Mouse (Mus musculus): Measurements from ENCODE around the gene Olfr71. TPM values are rescaled to one million over a fixed set of nuclear protein-coding genes. Genes with fewer than 3 reads are reported as not detected.

Gene Olfr71
- polyA plus RNA-seq, 1 experiment from 2014 or later = not detected

DNA sequence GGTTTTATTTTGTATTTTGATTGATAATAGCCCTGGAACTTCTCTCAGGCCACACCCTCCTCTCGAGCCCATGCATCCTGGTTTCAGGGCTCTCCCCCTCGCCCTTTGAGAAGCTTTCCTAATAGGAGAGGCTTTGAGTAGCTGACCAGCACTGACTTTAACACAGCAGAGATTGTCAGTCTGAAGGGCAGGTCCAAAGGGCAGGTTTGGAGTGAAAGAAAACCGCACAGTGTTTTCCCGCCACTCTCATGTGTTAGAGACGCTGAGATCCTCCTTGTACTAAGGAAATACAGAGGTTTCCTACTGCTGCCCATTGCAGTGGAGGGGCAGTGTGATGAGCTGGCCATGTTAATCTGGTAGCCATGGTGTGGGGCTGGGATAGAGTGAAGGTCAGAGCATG is 35.1 kb downstream of the Olfr71 start:
- no peaks in the 10 kb centered on the region for H3K27me3 ChIP-seq
- no peaks in the 10 kb centered on the region for H3K9me3 ChIP-seq
- no peak overlapping the region for H3K27ac ChIP-seq
- no peak for ATAC-seq (ENCODE audit: insufficient number of reproducible peaks, low FRiP score, low TSS enrichment, low read depth)
- no peak overlapping the region for H3K4me2 ChIP-seq
- peaks cover 54% of the 10 kb centered on the region for H3K36me3 ChIP-seq
- WGBS = 79% methylated on average over 5 of the region's 5 CpGs
- no peak overlapping the region for H3K4me3 ChIP-seq
- no peak overlapping the region; the same call in 1 of the 2 replicates for H3K9ac ChIP-seq
- H3K4me1 ChIP-seq = peaks cover 28% of the 10 kb centered on the region

DNA sequence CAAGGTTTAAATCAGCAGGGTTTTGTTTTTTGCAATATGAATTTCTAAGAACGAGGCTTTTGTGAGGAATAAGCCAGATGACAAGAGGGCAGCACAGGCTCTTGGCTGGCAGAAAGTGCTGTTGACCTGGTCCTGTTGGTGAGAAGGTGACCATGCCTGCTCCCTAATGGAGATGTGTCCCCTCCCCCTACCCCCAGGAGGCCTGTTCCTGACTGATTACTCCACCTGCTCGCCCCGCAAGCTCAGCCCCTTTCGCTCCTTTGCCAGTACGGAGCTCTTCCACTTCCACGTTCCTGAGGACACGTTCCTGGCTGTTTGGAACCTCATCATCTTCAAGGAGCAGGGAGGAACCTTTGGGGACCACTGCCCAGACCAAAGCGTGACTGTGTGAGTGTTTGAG is 36.4 kb downstream of the Olfr71 start:
- ATAC-seq (ENCODE audit: insufficient number of reproducible peaks, low FRiP score, low TSS enrichment, low read depth) = no peak
- 61% methylated on average over 8 of the region's 8 CpGs for WGBS
- Histone ChIP-seq H3K27me3 (no peaks in the 10 kb centered on the region), H3K9me3 (no peaks in the 10 kb centered on the region), H3K9ac (no peak overlapping the region), H3K36me3 (peaks cover 41% of the 10 kb centered on the region), H3K4me2 (no peak overlapping the region), H3K27ac (0 out of 2 replicates have a peak overlapping the region, but pooled peaks have one; percentile 3), H3K4me3 (no peak overlapping the region), H3K4me1 (peaks cover 36% of the 10 kb centered on the region)

DNA sequence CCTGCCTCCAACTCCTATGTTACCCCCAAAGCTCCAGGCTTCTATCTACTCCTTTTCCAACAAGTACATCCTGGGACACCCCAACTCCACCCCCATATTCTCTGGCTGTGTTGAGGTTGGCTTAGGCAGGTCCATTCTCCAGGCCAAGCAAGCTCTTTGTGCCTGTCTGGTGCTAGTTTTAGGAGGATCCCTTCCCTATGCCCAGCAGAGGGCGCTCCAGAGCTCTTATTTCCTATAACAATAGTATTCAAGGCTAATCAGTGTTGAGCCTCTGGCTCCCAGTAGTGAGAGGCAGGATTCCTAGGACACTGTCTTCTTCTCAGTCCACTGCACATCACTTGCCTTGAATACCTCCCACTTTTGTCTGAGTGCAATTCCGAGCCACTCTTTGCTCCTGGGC is 38.0 kb downstream of the Olfr71 start:
- H3K4me3 ChIP-seq = no peak overlapping the region
- ATAC-seq (ENCODE audit: insufficient number of reproducible peaks, low FRiP score, low TSS enrichment, low read depth) = no peak

DNA sequence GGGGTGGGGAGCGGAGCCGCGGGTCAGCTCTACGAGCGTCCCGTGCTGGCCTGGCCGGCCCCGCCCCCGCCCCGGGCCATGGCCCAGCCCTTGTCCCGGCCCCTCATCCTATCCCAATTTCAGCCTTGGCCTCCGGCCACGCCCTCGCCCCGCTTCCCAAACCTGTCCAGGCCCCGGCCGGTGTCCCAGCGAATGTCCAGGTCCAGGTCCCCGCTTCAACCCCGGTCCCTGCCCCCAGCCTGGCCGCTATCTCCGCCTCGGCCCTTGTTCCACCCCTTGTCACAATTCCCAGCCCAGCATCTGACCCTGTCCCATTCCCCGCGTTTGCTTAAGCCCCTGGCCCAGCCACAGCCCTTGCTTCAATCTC is 40.6 kb downstream of the Olfr71 start:
- Histone ChIP-seq H3K4me2 (peak overlapping the region; percentile 84), H3K9ac (peak overlapping the region; percentile 74), H3K27me3 (peaks cover 25% of the 10 kb centered on the region), H3K36me3 (peaks cover 4% of the 10 kb centered on the region), H3K4me3 (peak overlapping the region; percentile 83), H3K27ac (peak overlapping the region; percentile 81), H3K9me3 (no peaks in the 10 kb centered on the region), H3K4me1 (peaks cover 41% of the 10 kb centered on the region)
- WGBS = 2% methylated on average over 25 of the region's 25 CpGs
- ATAC-seq (ENCODE audit: insufficient number of reproducible peaks, low FRiP score, low TSS enrichment, low read depth) = peak; percentile 78

More for the DNA sequence above, 38.0 kb downstream of the Olfr71 start:
- no peak overlapping the region for H3K9ac ChIP-seq
- H3K9me3 ChIP-seq = no peaks in the 10 kb centered on the region
- no peak overlapping the region for H3K4me2 ChIP-seq
- H3K27ac ChIP-seq = no peak overlapping the region
- 13% methylated on average over 2 of the region's 2 CpGs for WGBS
- H3K27me3 ChIP-seq = no peaks in the 10 kb centered on the region
- peaks cover 41% of the 10 kb centered on the region for H3K4me1 ChIP-seq
- H3K36me3 ChIP-seq = peaks cover 27% of the 10 kb centered on the region

DNA sequence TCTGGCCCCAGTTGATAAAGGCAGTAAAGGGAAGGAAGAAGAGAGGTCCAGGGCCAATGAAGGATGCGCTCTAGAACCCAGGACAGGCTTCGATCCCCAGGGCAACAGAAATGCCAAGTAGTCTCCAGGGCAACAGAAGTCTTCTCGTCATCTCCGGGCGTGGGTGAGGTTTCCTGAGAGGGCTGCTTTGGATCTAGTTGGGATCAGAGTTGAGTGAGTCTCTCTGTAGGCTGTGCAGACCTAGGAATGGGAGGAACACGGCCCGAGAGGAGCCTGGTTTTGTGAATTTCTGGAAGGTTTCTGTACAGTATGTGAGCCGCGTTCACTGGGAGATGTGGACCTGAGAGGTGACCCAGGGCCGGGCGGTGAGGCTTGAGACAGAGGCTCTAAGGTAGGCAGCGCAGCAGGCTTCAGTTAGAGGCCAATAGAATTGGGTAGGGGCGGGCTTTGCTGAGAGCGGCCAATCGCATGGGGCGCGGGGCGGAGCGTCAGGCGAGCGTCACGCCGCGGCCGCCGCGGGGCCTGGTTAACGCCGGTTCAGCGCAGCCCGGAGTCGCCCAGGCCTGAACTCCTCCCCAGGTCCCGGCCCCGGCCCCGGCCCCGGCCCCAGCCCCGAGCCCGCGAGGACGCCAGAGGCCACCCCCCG is 41.1 kb downstream of the Olfr71 start, which contains the start of the genes Tmem8b and Fam221b:
TSS of gene Tmem8b (plus strand) at position 190 of the 646 bp plus-strand sequence.
TSS of gene Fam221b (minus strand) at position 364 of the 646 bp plus-strand sequence.
- WGBS = 2% methylated on average over 41 of the region's 41 CpGs
- H3K27me3 ChIP-seq = peaks cover 26% of the 10 kb centered on the region
- peak; percentile 88 for ATAC-seq (ENCODE audit: insufficient number of reproducible peaks, low FRiP score, low TSS enrichment, low read depth)

DNA sequence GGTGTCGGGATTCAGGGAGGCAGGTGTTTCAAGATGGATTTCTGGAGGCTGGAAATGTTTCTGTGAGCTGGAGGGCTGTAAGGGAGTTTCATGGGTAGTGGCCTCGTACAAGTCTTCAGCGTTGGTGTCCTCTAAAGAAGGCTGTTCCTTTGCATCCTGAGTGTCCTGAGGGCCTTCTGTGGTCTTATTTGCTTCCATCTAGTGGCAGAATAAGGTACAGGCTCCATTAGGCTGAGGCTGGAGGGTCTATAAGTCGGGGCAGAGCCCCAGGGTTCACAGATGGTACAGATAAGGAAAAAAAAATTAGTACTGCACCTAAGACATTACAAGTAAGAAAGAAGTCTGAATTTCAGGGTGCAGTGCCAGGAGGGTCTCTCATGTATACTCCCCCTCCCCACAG is 43.6 kb downstream of the Olfr71 start:
- ATAC-seq (ENCODE audit: insufficient number of reproducible peaks, low FRiP score, low TSS enrichment, low read depth) = no peak
- peaks cover 46% of the 10 kb centered on the region for H3K27me3 ChIP-seq
- H3K27ac ChIP-seq = no peak overlapping the region
- H3K9me3 ChIP-seq = no peaks in the 10 kb centered on the region
- H3K4me2 ChIP-seq = no peak overlapping the region
- H3K36me3 ChIP-seq = no peaks in the 10 kb centered on the region
- no peak overlapping the region for H3K9ac ChIP-seq
- WGBS = 26% methylated on average over 4 of the region's 4 CpGs
- peaks cover 26% of the 10 kb centered on the region for H3K4me1 ChIP-seq
- H3K4me3 ChIP-seq = no peak overlapping the region

More for the DNA sequence above, 41.1 kb downstream of the Olfr71 start, which contains the start of the genes Tmem8b and Fam221b:
- peak within 1 kb of the TSS; percentile 83 for H3K4me3 ChIP-seq
- peaks cover 41% of the 10 kb centered on the region for H3K4me1 ChIP-seq
- no peaks in the 10 kb centered on the region for H3K36me3 ChIP-seq
- peak within 1 kb of the TSS; percentile 74 for H3K9ac ChIP-seq
- peak within 1 kb of the TSS; percentile 81 for H3K27ac ChIP-seq
- no peaks in the 10 kb centered on the region for H3K9me3 ChIP-seq
- peak within 1 kb of the TSS; percentile 84 for H3K4me2 ChIP-seq

DNA sequence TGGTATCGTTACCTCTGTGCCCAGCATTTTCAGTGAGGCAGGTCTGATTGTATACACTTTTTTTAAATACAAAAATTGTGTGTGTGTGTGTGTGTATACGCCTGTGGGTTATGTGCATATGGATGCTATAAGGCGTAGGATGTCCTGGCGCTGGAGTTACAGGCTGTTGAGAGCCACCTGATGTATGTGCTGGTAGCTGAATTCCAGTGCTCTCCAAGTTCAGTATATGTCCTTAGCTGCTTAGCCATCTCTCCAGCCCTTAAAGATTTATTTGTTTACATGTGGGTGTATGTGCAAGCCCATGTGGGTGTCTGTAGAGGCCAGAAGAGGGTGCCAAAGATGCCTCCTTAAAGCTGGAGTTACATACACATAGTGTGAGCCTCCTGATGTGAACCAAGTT is 52.9 kb downstream of the Olfr71 start:
- H3K4me2 ChIP-seq = peak overlapping the region; percentile 8; the same call in 1 of the 2 replicates
- WGBS = 59% methylated on average over 4 of the region's 4 CpGs
- H3K36me3 ChIP-seq = no peaks in the 10 kb centered on the region
- H3K4me3 ChIP-seq = peak overlapping the region; percentile 85
- no peak for ATAC-seq (ENCODE audit: insufficient number of reproducible peaks, low FRiP score, low TSS enrichment, low read depth)
- H3K27ac ChIP-seq = no peak overlapping the region
- peaks cover 20% of the 10 kb centered on the region for H3K27me3 ChIP-seq
- peaks cover 9% of the 10 kb centered on the region for H3K4me1 ChIP-seq
- no peaks in the 10 kb centered on the region for H3K9me3 ChIP-seq
- no peak overlapping the region for H3K9ac ChIP-seq

DNA sequence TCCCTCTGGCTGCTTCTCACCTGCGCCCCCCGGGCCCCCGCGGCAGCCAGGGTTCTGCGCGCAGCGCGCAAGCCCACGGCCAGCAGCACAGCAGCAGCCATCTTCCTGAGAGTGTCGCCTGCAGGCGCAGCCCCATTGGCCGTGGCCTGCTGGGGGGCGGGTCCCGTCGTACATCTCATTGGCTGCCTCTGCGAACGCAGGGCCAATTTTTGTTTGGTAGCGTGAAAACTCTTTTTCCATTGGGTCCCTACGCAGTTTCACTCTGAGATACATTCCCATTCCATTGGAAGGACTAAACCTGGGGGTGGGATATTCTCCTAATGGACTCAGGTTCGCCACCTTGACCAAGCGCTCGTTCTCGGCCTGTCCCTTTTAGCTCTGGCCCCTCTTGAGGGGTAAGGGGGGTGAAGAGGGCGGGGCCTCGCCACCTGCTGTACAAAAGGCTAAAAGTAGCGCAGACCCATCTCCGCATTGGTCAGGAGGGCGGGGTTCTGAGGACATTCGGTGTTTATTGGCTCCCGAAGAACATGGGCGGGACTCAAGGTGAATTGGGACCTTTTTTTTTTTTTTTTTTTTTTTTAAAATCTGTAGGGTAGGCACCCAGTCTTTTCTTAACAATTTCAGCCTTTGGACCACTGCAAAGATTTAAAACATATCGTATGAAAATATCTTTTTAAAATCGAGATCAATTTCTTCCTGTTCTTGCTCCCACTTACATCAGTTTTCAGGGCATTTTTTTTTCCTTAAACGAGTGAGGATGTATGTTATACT is 53.5 kb downstream of the Olfr71 start, which contains the start of gene Hint2:
TSS of gene Hint2 (minus strand) at position 128 of the 771 bp plus-strand sequence.
- peak within 1 kb of the TSS; percentile 76 for H3K4me2 ChIP-seq
- peak within 1 kb of the TSS; percentile 82 for H3K9ac ChIP-seq
- H3K4me3 ChIP-seq = peak within 1 kb of the TSS; percentile 85
- peaks cover 9% of the 10 kb centered on the region for H3K4me1 ChIP-seq
- peak within 1 kb of the TSS; percentile 88 for H3K27ac ChIP-seq
- peaks cover 14% of the 10 kb centered on the region for H3K27me3 ChIP-seq
- WGBS = under 1% methylated on average over 34 of the region's 34 CpGs
- peak; percentile 94 for ATAC-seq (ENCODE audit: insufficient number of reproducible peaks, low FRiP score, low TSS enrichment, low read depth)
- no peaks in the 10 kb centered on the region for H3K36me3 ChIP-seq
- H3K9me3 ChIP-seq = no peaks in the 10 kb centered on the region

DNA sequence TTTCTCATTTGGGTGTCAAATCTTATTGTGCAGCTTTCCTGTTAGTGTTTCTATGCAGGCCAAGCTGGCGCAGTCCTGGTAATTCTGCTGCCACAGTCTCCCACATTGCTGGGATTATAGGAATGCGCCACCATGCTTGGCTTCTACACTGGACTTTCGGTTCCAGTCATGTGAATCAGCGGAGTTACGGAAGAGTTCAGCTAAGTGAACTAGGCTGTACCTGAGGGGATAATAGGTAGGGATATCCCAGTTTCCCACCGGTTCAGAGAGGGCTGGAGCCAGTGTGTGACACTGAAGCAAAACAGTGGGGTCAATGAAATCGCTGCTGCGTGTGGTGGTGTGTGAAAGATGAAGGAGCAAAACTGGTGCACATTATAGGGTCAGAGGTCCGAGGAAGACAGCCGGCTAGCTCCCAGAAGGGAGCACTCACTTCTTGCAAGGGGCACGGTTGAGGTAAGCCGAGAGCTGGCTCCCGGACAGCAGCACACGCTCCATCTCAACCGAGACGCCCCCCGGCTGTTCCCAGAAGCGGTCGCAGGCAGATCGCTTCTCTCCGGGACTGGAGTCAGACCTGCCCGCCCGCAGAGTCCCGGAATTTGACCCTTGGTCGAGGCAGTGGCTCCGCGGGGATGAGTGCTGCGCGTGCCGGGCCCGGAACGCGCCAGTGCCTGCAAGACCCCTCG is 54.3 kb downstream of the Olfr71 start:
- peaks cover 3% of the 10 kb centered on the region for H3K36me3 ChIP-seq
- peak overlapping the region; percentile 76 for H3K4me2 ChIP-seq
- WGBS = 5% methylated on average over 34 of the region's 34 CpGs
- peaks cover 7% of the 10 kb centered on the region; the same call in 1 of the 2 replicates for H3K27me3 ChIP-seq
- no peaks in the 10 kb centered on the region for H3K9me3 ChIP-seq
- peak overlapping the region; percentile 85 for H3K4me3 ChIP-seq
- H3K27ac ChIP-seq = peak overlapping the region; percentile 88
- H3K9ac ChIP-seq = peak overlapping the region; percentile 82
- peaks cover 9% of the 10 kb centered on the region for H3K4me1 ChIP-seq
- ATAC-seq (ENCODE audit: insufficient number of reproducible peaks, low FRiP score, low TSS enrichment, low read depth) = 0 out of 2 replicates have a peak, but pooled peaks have one; percentile 5
